Mouse (Mus musculus) frontal cortex, postnatal 10 days (tissue): ENCODE measurements at regions not wholly inside any gene's neighbourhood (a gene's known extent, or its start where the extent isn't known, plus 50 kb on each side); places are given as distances from the start of the nearest gene placed in this dataset.
"Not testable (repeated sequence)": the region's sequence is repeated elsewhere in the genome, so short reads cannot be mapped to it uniquely, and the experiment has no call there.

Experiments
- DNase-seq, 2 experiments: peaks; one replicate each; pipeline ENCODE4 v3.0.0; 2022; ENCODE audit warnings: low spot score in 2 of 2, mixed read lengths in 1 of 2

DNA sequence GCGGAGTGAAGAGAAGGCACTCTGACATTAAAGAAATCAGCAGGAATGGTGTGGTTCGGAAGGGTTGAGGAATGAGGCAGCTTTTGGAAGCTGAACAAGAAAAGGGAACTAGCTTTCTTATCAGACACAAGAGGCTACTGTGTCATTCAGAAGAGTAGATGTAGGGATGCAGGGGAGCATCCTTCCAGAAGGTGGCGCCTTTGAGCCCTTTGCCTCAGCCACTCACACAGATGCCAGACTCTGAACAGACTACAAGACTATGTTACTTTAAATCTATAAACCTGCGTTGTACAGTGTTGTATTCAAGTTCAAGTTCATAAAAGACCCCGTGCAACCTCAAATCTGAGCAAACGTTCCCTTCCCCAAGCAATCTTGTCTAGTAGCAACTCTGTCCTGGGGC, 128.9 kb downstream of the Kap start:
- DNase-seq: not testable (repeated sequence)

GRCm38 (mm10) chr6:133706712-133707111, 146.8 kb downstream of the Kap start:
- DNase-seq: peak in 1 of 2 experiments; percentile 6

DNA sequence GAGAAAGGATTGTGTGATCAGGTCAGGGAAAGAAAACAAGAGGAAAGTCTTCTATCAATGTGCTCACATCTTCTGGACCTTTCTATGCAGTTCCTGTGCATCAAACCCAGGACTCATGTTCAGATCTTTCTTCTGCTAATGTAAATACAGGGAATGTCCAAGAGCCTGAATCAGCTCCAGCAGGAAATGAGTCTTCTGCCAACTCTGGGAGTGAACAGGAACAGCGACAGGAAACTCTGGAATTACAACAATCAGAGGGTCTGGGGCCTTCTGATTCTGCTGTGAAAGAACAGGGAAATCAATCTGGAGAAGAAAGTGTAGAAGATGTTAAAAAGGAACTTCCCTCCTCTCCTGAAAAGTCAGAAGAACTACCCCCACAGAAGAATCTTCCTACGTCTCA, 151.9 kb downstream of the Kap start:
- DNase-seq: no peak
